Mouse (Mus musculus): Measurements from ENCODE around the gene Ptpn23.
"Not testable (repeated sequence)": the region's sequence is repeated elsewhere in the genome, so short reads cannot be mapped to it uniquely, and the experiment has no call there.

Gene Ptpn23

DNA sequence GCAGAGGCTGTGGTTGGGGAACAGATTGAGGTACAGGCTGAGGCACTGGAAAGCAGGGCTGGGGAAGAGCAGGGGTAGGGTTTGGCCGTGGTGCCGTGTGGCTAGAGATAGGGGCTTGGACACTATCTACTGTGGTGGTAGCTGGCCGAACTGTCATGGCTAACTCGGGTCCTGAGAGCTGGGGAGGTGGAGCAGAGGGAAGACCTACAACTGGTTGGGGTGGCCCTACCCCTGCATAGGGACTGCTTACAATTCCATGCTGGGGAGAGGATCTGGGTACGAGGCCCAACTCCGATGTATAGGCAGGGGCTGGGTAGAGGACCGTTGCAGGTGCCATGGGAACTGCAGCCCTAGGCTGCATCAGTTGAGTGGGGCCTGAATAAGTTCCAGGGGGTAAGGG is 20.0 kb downstream of the Ptpn23 start:
- ATAC-seq (ENCODE audit: insufficient number of reproducible peaks, low FRiP score, low TSS enrichment), result no peak

DNA sequence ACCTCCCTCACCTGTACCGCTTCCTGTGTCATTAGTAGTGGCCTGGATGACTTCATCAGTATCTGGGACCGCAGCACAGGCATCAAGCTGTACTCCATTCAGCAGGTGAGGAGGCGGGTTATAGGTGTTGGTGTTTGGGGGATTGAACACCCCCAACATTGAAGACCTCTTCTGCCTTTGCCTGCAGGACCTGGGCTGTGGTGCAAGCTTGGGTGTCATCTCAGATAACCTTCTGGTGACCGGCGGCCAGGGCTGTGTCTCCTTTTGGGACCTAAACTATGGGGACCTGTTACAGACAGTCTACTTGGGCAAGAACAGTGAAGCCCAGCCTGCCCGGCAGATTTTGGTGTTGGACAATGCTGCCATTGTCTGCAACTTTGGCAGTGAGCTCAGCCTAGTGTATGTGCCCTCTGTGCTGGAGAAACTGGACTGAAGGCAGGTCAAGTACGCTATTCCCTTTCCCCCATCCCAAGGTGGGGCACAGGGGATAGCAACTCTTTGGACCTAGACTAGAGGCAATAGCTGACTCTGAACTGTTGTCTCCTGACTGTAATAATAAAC is 23.6 kb downstream of the Ptpn23 start:
- ATAC-seq (ENCODE audit: insufficient number of reproducible peaks, low FRiP score, low TSS enrichment), result no peak

DNA sequence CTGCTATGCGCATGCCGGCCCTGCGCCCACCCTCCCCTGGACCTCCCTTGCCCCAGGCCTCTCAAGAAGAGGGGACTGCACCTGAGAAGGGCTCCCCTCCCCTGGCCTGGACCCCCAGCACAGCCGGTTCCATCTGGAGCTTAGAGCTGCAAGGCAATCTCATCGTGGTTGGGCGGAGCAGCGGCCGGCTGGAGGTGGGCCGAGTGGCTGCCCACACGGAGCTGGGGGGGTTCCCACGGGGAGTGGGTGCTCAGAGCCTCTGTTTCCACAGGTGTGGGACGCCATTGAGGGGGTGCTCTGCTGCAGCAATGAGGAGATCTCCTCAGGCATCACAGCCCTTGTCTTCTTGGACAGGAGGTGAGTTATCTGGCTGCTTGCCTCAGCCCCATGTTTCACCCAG is 26.7 kb downstream of the Ptpn23 start:
- ATAC-seq (ENCODE audit: insufficient number of reproducible peaks, low FRiP score, low TSS enrichment), result no peak

DNA sequence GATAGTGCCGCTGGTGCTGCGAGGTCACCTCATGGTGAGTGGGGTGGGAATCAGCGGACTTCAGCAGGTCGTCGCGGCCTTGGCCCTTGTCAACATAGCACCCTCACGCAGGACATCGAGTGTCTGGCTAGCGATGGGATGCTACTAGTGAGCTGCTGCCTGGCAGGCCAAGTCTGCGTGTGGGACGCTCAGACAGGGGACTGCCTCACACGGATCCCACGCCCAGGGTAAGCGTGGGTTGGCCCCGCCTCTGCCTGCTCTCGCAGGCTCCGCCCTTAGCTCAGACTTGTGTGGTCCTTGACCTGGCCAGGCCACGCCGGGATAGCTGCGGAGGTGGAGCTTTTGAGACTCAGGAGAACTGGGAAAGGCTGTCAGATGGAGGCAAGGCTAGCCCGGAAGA is 27.4 kb downstream of the Ptpn23 start:
- ATAC-seq (ENCODE audit: insufficient number of reproducible peaks, low FRiP score, low TSS enrichment), result no peak

DNA sequence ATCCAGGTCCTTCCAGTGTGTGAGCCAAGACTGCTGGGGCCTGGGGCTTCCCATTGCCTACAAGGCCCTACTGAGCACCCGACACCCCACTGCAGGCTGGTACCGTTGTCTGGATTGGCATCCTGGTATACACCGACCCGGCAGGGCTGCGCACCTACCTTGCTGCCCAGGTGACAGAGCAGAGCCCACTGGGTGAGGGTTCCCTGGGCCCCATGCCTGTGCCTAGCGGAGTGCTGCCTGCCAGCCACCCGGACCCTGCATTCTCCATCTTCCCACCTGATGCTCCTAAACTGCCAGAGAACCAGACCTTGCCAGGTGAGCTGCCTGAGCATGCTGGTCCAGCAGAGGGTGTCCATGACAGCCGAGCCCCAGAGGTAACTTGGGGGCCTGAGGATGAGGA is 28.7 kb downstream of the Ptpn23 start:
- no peak for ATAC-seq (ENCODE audit: insufficient number of reproducible peaks, low FRiP score, low TSS enrichment)

DNA sequence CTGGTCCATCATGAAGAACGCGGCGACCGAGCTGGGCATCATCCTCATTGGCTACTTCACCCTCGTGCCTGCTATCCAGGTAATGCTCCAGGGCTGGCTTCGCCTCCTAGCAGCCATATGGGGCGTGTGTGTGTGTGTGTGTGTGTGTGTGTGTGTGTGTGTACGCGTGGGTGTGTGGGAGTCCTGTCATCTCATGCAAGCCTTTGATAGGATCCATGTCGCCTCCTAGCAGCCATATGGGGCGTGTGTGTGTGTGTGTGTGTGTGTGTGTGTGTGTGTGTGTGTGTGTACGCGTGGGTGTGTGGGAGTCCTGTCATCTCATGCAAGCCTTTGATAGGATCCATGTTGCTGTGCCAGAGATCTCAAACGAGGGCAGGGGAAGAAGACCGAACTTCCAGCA is 30.4 kb downstream of the Ptpn23 start:
- not testable (repeated sequence) for ATAC-seq (ENCODE audit: insufficient number of reproducible peaks, low FRiP score, low TSS enrichment)

DNA sequence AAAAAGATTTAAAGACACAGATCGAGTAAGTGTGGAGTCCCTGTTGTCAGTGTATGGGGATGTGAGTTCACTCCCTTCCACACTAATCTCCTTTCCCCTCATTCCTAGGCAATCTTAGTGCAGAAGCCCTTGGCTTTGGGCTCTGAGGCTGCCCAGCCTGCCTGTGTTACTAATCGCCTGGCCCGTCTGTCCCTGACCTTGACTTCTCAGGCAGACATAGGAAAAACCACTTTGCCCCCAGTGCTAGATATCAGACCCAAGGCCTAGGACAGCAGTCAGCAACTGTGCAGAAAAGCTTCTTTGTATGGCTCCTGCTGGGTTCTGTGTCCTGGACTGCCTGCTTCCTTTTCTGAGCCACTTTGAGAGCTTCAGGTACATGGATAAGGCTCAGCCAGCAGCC is 32.3 kb downstream of the Ptpn23 start:
- no peak for ATAC-seq (ENCODE audit: insufficient number of reproducible peaks, low FRiP score, low TSS enrichment)

DNA sequence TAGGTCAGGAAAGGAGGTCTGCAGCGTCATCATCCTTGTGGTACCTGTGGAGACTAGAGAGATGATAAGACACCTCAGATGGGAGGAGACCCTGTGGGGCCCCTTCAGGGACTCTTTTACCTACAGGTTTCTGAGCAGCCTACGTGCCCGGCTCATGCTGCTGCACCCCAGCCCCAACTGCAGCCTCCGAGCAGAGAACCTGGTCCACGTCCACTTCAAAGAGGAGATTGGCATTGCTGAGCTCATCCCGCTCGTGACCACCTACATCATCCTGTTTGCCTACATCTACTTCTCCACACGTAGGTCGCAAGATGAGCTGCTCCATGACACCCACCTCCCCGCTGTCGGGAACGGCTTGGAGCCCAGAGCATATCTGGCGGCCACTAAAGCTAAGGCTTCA is 34.1 kb downstream of the Ptpn23 start:
- ATAC-seq (ENCODE audit: insufficient number of reproducible peaks, low FRiP score, low TSS enrichment), result no peak

DNA sequence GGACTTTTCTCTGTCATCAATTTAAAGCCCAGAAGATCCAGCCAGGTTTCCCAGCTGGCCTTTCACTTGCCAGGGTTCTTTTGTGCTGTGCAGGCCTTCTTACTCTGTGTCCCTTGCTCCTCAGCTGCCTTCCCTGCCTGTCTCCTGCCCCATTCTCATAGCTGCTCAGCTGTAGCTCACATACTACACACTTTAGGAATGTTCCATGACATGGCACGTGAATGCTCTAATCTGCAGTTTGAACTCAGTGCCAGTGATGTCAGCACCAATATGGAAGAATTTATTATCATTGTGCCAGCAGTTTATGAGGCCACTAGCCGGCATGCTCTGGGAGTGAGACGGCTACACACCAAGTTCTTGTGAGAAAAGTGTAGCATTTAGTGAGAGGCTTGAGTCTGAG is 38.2 kb downstream of the Ptpn23 start:
- no peak for ATAC-seq (ENCODE audit: insufficient number of reproducible peaks, low FRiP score, low TSS enrichment)

DNA sequence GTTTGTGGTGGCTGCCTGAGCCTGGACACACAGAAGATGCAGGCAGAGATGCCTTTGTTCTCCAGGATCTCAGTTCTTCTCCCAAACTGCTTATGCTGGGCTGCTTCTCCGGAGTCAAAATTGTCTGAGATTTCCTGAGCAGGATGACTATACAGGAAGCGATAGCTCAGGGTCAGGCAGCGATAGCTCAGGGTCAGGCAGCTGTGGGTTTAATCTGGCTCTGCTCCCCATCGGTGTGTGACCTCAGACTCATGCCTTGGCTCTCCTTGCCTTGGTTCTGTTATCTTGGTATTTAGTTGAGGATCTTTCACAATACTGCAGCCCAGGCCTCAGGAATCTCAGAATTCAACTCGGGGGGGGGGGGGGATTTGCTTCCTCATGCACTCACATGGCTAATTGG is 41.3 kb downstream of the Ptpn23 start:
- ATAC-seq (ENCODE audit: insufficient number of reproducible peaks, low FRiP score, low TSS enrichment), result no peak

DNA sequence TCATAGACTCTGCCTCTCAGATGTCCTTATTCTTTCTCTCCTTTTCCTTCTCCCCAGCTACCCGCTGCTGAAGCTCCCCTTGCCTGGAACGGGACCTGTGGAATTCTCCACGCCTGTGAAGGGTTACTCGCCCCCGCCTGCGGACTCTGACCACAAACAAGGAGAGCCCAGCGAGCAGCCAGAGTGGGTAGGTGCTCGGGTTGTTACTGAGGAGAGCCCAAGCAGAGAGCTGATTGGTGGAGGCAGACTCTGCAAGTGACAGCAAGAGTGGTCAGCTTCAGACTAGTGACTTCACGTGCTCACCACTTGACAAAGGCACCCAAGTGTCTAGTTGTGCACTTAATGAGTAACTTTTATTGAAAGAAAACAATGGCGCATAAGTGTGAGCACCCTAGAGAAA is 45.7 kb downstream of the Ptpn23 start:
- ATAC-seq (ENCODE audit: insufficient number of reproducible peaks, low FRiP score, low TSS enrichment), result no peak

DNA sequence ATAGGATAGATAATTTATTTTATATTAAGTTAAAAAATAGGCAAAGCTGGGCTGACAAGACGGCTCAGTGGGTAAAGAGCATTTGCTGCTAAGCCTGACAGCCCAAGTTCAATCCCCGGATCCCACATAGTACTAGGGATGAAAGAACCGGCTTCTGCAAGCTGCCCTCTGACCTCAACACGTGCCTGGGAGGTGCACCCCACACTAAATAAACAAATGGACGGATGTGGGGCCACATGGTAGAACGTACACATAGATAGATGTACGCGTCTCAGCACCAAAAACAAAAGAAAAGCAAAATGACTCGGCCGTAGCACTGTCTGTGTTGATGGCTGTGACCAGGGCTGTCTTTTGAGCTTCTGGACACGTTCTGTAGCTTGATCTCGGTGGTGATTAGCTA is 46.7 kb downstream of the Ptpn23 start:
- no peak for ATAC-seq (ENCODE audit: insufficient number of reproducible peaks, low FRiP score, low TSS enrichment)

DNA sequence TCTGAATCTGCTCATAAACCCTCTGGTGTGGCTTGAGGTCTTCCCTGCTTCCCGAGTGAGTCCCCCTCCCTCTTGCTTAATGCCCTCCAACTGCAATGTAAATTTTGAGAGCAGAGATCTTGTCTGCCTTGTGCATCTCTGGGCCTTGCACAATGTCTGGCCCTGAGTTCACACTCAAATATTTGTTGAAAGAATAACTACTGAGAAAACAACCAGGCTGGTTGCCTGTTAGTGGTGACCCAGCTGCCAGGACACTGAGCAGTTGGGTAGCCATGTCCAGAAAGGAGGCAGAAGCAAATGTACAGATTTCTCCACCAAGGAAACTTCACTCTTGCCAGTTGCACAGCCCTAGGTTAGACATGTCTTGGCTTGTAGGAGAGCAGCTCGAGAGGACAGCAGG is 49.7 kb downstream of the Ptpn23 start:
- ATAC-seq (ENCODE audit: insufficient number of reproducible peaks, low FRiP score, low TSS enrichment), result no peak

DNA sequence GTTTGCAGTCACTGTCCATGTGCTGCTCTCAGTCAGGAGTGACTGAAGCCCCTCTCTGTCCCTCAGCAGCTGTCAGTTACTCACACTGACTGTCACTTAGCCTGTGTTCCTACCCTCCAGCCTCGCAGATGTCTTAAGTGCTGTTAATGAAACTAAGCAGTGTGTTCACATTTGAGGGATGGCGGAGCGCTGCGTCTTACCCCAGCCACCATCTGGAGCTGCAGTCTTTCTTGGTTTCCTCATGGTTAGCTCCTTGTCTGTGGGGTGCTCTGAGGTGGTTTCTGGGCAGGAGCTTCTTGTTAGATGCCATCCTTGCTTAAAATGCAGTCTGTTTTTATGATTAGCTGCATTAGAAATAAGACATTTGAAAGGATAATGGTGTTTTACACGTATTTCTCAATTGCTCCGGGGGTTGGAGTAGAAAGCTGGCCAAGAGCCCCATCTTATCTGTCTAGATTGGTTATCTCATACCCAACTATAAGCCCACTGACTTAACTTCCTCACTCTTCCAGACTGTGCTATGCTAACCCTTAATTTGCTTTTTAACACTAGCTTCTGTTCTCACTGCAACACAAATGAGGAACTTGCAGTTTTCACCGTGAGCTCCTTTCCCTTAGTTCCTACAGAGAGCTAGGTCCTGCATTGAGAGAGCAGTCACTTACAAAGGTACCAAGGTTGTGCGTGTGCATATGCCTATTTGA is 55.9 kb downstream of the Ptpn23 start:
- no peak for ATAC-seq (ENCODE audit: insufficient number of reproducible peaks, low FRiP score, low TSS enrichment)

DNA sequence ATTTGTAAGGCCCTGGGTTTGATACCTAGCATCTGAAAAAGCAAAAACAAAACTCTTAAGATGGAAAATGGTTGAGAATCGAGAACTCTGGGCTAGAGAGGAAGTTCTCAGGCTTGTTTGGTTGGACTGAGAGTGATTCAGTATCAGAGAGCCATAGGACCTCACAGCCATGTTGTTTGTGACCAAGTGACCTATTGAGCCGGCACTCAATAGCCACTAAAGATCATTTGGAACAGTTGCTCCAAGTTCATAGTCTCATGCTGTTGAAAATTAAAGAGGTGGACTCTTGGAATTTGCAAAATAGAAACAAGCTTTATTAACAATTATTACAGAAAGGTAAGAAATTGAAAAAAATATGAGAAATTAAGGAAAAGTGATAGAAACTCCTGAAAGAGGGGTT is 56.7 kb downstream of the Ptpn23 start:
- ATAC-seq (ENCODE audit: insufficient number of reproducible peaks, low FRiP score, low TSS enrichment), result no peak

DNA sequence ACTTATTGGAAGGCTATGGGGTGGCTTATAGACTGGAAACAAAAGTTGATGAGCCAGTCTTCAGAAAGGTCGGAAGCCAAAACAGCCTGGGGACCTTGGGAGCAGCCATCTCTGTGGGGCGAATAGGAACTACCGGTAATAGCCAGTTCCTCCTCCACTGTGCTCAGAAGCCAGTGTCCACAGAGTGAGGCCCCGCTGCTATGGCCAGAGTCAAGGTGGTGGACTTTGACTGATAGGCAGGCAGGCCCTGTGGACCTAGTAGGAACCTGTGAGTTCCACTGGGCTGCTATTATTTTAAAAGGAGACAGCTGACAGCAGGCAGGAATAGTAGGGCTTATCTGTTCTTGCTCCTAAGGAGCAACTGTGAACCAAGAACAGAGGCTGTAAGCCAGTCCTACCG is 57.4 kb downstream of the Ptpn23 start:
- ATAC-seq (ENCODE audit: insufficient number of reproducible peaks, low FRiP score, low TSS enrichment), result no peak

DNA sequence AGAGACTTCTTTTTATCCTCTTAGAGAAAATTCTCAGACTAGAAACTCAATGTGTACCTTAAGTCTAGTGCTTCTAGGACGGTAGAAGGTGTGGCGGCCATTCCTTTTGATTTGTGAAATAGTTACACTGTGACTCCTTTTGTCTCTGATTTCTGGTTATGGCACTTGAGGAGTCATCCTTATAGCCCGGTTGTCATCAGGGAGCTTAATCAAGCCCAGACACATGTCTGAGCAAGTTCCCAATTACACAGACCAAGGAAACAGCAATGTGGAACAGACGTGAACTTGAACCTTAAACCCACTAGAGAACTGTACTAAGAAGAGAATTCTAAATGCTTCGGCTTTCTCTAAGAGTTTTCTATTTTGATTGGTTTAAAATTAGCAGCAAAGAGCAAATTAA is 57.8 kb downstream of the Ptpn23 start:
- no peak for ATAC-seq (ENCODE audit: insufficient number of reproducible peaks, low FRiP score, low TSS enrichment)

DNA sequence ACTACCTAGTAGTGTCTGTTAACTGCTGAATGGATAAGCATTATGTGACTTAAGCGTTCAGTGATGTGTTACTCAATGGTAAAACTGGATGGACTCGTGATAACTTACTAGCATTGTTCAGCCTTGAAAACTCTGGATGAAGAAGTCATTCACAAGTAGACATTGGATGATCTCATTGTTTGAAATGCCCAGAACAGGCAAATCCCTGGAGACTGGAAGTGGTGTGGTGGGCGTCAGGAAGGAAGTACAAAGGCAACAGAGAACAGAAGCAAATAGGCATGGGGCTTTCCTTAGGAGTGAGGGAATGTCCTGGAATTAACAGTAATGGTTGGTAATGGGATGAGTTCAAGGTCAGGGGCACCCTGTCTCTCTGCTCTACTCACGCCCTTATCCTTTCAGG is 59.1 kb downstream of the Ptpn23 start:
- no peak for ATAC-seq (ENCODE audit: insufficient number of reproducible peaks, low FRiP score, low TSS enrichment)

DNA sequence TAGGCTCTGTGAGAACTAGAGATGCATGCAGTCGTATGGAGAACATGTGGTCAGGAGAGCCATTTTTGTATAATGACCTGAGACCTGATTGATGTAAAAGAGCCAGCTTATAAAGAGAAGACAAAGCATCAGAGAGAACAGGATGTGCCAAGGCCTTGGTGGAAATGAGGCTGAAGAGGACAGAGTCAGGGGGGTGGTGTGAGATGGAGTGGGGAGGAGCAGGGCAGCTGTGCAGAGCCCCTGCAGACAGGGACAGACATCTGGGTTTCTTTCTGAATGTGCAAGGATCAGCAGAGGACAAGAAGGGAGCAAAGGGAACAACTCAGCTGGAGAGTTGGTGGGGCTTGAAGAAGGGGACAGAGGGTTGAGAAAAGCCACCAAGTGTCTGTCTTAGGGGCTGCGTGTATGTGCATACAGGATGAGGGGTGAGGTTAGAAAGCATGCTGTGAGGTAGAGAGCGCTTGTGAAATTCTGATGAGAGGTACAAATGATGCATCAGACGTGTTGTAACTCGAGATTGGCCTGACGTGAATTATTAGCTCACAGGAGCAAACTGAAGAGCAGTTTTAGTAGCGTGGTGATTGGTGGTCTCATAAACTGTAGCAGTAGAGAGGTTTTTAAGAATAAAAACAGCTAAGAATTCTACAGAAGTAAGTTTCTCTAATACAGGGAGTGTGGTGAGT is 62.8 kb downstream of the Ptpn23 start:
- no peak for ATAC-seq (ENCODE audit: insufficient number of reproducible peaks, low FRiP score, low TSS enrichment)

DNA sequence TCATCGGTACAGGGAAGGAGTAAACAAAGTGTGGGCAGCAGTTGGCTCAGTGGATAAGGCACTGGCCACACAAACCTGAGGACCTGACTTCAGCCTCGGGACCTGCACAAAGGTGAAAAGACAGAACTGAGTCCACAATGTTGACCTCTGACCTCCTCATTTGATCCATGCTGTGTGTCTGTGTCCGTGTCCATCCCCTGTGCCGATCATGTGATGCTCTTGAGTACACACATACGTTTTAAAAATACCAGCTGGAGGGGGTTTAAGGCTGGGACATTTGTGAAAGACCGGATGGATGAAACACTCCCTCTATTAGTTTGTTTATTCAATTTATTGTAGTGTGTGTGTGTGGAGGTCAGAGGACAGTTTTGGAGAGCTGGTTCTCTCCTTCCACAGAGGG is 64.2 kb downstream of the Ptpn23 start:
- no peak for ATAC-seq (ENCODE audit: insufficient number of reproducible peaks, low FRiP score, low TSS enrichment)

DNA sequence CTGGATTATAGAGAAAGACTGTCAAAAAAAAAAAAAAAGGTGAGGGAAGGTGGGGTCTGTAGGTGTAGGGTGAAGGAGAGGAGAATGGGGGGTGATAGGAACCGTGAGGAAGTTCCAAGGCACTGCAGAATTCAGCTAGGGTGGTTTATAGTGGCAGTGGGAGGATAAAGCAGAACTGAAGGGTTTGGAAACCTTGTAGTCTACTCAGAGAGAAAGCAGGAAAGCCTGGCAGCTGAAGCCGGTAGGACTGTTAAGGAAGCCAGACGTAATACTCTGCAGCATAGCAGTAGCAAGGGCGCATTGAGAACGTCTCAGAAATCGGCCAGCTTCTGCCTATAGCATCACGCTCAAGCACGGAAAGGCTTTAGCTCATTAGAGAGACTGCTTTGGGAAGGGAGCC is 66.0 kb downstream of the Ptpn23 start:
- no peak for ATAC-seq (ENCODE audit: insufficient number of reproducible peaks, low FRiP score, low TSS enrichment)

Measured in cerebellum, adult (tissue).